ENCODE assay signal across 27 mouse cellular contexts in the genomic region with DNA sequence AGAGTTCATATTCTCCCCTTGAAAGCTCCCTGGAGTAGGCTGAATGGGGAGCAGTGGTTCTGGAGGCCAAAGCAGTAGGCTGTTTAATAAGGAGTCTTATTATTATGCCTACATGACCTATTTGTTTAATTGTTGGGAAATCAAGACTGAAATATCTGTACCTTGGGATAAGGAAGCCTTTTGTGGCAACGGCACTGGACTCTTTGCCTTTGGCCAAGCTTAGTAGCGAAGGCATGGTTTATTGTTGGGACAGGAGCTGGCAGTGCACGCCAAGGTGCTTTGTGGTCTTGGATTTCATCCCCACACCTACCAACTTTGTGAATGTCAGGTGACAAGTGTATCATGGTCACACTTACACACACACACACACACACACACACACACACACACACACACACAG.
"Had no signal": no experiment of that assay in that cellular context is flagged by ENCODE, and none has a peak within 500 bp of the region (broad histone marks: within the 10 kb centered on the region; RNA-seq: fewer than 3 reads in every experiment).

No protein-coding gene starts in this region.

- H3K4me3 ChIP-seq: embryonic facial prominence, embryonic 10.5 days; embryonic facial prominence, embryonic 12.5 days; embryonic facial prominence, embryonic 13.5 days; embryonic facial prominence, embryonic 15.5 days; erythroblast, embryonic 14.5 days; forebrain, embryonic 10.5 days; forebrain, embryonic 12.5 days; forebrain, embryonic 13.5 days; forebrain, embryonic 15.5 days; gastrocnemius, adult 2 months; heart, adult 2 months; heart, embryonic 10.5 days had no signal

- H3K27ac ChIP-seq: embryonic facial prominence, embryonic 10.5 days; embryonic facial prominence, embryonic 12.5 days; embryonic facial prominence, embryonic 13.5 days; embryonic facial prominence, embryonic 15.5 days; forebrain, embryonic 10.5 days; forebrain, embryonic 12.5 days; forebrain, embryonic 13.5 days; forebrain, embryonic 15.5 days; gastrocnemius, adult 2 months; heart, adult 2 months; heart, embryonic 10.5 days had no signal

- DNase-seq: cerebellum, adult 18-20 months; cerebellum, adult 2 months; cerebellum, adult 9-10 months; cerebellum, adult 9-11 months; cerebellum, postnatal 10 days; cerebellum, postnatal 14 days; cerebellum, postnatal 25 days; cerebellum, postnatal 36 days; embryo, embryonic 11 days; forebrain, postnatal 0 days; gastrocnemius, adult 2 months; gastrocnemius, postnatal 10 days; gastrocnemius, postnatal 14 days; gastrocnemius, postnatal 25 days; gastrocnemius, postnatal 36 days; heart, adult 18-20 months; heart, adult 2 months had no signal
